Mouse (Mus musculus): ENCODE data around the gene AC161166.1.

GRCm38 (mm10) chr7:24486654-24487130, 25.6 kb downstream of the AC161166.1 start:
- TF ChIP-seq CTCF (IDR thresholded peaks at IDR 0.05; ENCODE audit: control insufficient read depth, insufficient read depth, insufficient read length), result no peak
- TF ChIP-seq MAX (IDR thresholded peaks at IDR 0.05), result no peak
- TF ChIP-seq CEBPB (IDR thresholded peaks at IDR 0.05; ENCODE audit: low read depth), result no peak
- TF ChIP-seq USF1 (IDR thresholded peaks at IDR 0.05; ENCODE audit: low read depth), result no peak
- no peak for TF ChIP-seq FOSL1 (IDR thresholded peaks at IDR 0.05; ENCODE audit: insufficient read depth, low read length, poor library complexity, severe bottlenecking)
- TF ChIP-seq MYOD1 (IDR thresholded peaks at IDR 0.05; ENCODE audit: control insufficient read depth, insufficient read length, low read depth), result no peak

Measured in C2C12 (cell line).